Mouse (Mus musculus): ENCODE data around the gene Git2. TPM values are rescaled to one million over a fixed set of nuclear protein-coding genes. Genes with fewer than 3 reads are reported as not detected.

Git2 gene
- total RNA-seq, 2 experiments from 2014 or later: 42.7 to 43.7 TPM

GRCm38 (mm10) chr5:114773780-114774179, 1.5 kb downstream of the Git2 start:
- TF ChIP-seq CTCF (IDR thresholded peaks at IDR 0.05): no peak
- intact Hi-C loops (cut with DNase I): loop anchor here (1.0 to 2.0 kb wide), 2 partner anchors 31 to 66 kb away; partner anchors contain the start of gene Tchp
- Histone ChIP-seq H3K4me3 (peak overlapping the region; percentile 96), H3K27ac (peak overlapping the region; percentile 100)
- DNase-seq (ENCODE audit: extremely low spot score in 1 of 2, low spot score in 2 of 2): peak in 1 of 2 experiments; percentile 21

DNA sequence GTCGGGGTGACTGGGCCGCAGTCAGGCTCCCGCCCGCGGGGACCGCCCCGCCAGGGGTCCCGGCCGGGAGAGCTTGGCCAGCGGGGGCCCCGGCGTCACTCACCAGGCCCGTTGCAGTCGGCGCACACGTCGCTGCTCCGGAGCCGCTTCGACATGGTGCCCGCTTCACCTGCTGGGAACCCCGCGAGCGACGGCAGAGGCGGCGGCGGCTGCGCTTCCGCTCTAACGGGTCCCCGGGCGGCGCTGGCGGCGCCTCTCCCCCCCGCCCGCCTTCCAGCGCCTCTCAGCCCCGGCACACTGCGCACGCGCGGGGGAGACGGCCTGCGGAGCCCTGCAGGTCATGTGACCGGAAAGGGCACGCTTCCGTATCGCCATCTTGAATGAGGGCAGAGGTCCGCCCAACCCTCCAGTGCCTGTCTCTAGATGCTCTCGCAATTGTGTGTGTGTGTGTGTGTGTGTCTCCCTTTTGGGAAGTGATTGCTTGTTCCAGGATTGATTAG, 2.1 kb downstream of the Git2 start:
- TF ChIP-seq CTCF (IDR thresholded peaks at IDR 0.05): no peak
- Histone ChIP-seq H3K27ac (peak overlapping the region; percentile 100), H3K4me3 (peak overlapping the region; percentile 96)
- intact Hi-C loops (cut with DNase I): loop anchor here (1.0 kb wide), 1 partner anchor 66 kb away; the partner anchor contains the start of gene Tchp
- peak; percentile 96 for DNase-seq (ENCODE audit: extremely low spot score in 1 of 2, low spot score in 2 of 2)

- H3K27ac ChIP-seq: peak overlapping the region; percentile 92
- DNase-seq (ENCODE audit: extremely low spot score in 1 of 2, low spot score in 2 of 2): peak; percentile 41 to 57
- H3K4me3 ChIP-seq: peak overlapping the region; percentile 96
- TF ChIP-seq CTCF (IDR thresholded peaks at IDR 0.05): no peak
- intact Hi-C loops (cut with DNase I): loop anchor here (1.0 kb wide), 1 partner anchor 65 kb away; the partner anchor contains the start of gene Tchp
Measured at GRCm38 (mm10) chr5:114772456-114773203, 2.7 kb downstream of the Git2 start.

DNA sequence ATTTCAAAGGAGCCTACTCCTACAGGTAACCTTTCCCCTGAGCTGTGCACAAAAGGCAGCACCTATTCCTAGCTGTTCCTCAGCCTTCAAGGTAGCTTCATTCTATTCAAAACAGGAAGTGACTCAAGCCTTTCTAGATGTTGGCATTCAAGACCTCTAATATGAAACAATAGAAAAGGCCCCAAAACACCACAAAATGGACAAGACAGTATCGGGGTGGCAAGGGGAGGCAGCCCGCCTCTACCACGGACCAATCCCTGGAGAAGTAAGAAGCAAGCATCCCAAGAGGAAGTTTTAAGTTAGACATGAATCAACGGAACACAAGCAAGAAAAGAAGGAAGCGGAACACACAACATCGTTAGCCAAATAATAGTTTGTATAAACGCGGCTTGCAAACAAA, 3.5 kb downstream of the Git2 start:
- peak overlapping the region; percentile 3; the same call in 1 of the 2 replicates for H3K27ac ChIP-seq
- TF ChIP-seq CTCF (IDR thresholded peaks at IDR 0.05): no peak
- H3K4me3 ChIP-seq: peak overlapping the region; percentile 39; the same call in 1 of the 2 replicates
- DNase-seq (ENCODE audit: extremely low spot score in 1 of 2, low spot score in 2 of 2): no peak
- intact Hi-C loops (cut with DNase I): no loop called here

DNA sequence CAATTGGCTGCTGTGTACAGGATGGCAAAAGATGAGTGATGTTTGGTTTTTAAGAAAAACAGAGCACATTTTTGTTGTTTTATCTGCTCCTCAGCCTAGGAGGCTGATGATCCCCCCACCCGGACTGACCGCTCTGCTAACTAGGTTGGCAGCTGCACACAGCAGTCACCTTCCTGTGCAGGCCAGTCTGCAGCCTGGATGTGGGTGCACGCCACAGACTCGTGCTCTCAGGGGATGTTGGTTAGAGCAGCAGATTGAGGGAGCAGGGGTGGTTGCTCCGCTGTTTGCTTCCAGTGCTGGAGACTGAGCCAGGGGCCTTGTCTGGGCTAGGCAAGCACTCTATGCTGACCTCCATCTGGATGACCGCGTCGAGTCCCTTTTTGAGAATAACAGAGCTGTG, 5.5 kb downstream of the Git2 start:
- no peak overlapping the region for H3K27ac ChIP-seq
- no peak for TF ChIP-seq CTCF (IDR thresholded peaks at IDR 0.05)
- H3K4me3 ChIP-seq: no peak overlapping the region
- intact Hi-C loops (cut with DNase I): no loop called here
- no peak for DNase-seq (ENCODE audit: extremely low spot score in 1 of 2, low spot score in 2 of 2)

GRCm38 (mm10) chr5:114767185-114767584, 8.1 kb downstream of the Git2 start:
- intact Hi-C loops (cut with DNase I): no loop called here
- DNase-seq (ENCODE audit: extremely low spot score in 1 of 2, low spot score in 2 of 2): no peak
- H3K27ac ChIP-seq: no peak overlapping the region
- no peak for TF ChIP-seq CTCF (IDR thresholded peaks at IDR 0.05)
- no peak overlapping the region for H3K4me3 ChIP-seq

- TF ChIP-seq CTCF (IDR thresholded peaks at IDR 0.05): no peak
- no peak for DNase-seq (ENCODE audit: extremely low spot score in 1 of 2, low spot score in 2 of 2)
- no peak overlapping the region for H3K27ac ChIP-seq
- H3K4me3 ChIP-seq: no peak overlapping the region
- intact Hi-C loops (cut with DNase I): no loop called here
Measured at GRCm38 (mm10) chr5:114766686-114767085, 8.6 kb downstream of the Git2 start.

GRCm38 (mm10) chr5:114764812-114765735, 10.2 kb downstream of the Git2 start:
- no peak for DNase-seq (ENCODE audit: extremely low spot score in 1 of 2, low spot score in 2 of 2)
- TF ChIP-seq CTCF (IDR thresholded peaks at IDR 0.05): peak; percentile 39
- H3K27ac ChIP-seq: no peak overlapping the region
- H3K4me3 ChIP-seq: no peak overlapping the region
- intact Hi-C loops (cut with DNase I): no loop called here

DNA sequence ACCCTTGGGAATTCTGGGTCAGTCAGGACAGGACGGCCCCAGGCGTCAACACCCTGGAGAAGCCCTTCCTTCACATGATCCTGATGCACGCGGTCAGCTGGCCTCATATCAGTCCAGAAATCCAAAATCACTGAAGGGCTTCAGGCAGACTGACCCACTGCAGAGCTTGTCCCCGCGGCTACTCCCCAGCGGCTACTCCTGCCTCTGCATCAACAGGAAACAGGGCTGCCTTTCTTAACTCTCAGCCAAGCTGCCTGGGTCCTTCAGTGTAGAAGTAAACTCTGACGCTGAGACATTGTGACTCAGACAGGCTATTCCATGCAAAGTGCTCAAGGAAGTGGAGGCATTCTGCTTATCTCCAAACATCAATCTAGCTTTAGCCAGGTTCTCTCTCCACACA, 13.3 kb downstream of the Git2 start:
- no peak for TF ChIP-seq CTCF (IDR thresholded peaks at IDR 0.05)
- H3K27ac ChIP-seq: no peak overlapping the region
- no peak overlapping the region for H3K4me3 ChIP-seq
- no peak for DNase-seq (ENCODE audit: extremely low spot score in 1 of 2, low spot score in 2 of 2)
- intact Hi-C loops (cut with DNase I): no loop called here

DNA sequence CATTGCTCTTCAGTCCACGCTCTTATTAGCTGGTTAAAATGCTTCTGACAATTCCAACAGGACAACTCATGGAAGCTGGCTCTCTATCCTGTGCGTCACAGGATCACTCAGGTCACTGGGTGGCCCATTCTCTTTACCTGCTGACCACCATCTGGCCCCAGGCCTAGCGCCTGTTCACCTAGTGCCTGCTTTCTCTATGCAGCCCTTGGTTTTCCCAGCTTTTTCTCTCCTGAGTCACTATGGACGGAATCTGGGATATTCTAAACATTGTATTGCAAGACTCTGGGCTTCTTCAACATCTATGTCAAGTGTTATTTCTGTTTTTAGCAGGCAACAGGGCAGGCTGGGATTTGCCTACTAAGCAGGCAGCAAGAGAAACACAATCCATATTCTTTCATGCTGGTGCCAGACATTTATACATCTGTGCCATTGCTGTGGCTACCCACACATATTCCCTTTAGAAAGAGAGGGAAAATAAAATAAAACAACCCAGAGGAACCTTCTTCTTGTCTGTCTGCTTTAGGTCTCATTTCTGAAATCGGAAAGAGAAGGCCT, 15.7 kb downstream of the Git2 start:
- no peak overlapping the region for H3K4me3 ChIP-seq
- no peak for DNase-seq (ENCODE audit: extremely low spot score in 1 of 2, low spot score in 2 of 2)
- TF ChIP-seq CTCF (IDR thresholded peaks at IDR 0.05): no peak
- H3K27ac ChIP-seq: 0 out of 2 replicates have a peak overlapping the region, but pooled peaks have one; percentile 28
- intact Hi-C loops (cut with DNase I): no loop called here

DNA sequence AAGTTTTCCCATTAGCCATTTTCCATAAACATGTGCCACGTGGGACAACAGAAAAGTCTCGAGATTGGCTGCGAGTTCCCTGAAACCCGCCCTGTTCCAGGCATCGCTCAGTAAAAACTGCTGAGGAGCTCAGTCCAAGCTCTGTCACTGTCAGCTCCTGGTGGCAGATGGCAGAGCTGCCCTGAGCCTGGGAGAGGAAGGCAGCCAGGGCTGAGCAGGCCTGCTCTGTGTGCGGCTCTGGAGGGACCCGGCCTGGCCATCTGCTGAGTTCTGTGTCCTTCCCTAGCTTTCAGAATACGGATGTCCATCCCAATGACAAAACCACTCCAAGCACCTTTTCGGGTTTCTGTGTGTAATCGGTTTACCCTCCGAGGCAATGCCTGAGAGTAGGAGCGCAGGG, 21.9 kb downstream of the Git2 start:
- Histone ChIP-seq H3K4me3 (no peak overlapping the region), H3K27ac (no peak overlapping the region)
- no peak; the same call in 1 of the 2 replicates for TF ChIP-seq CTCF (IDR thresholded peaks at IDR 0.05)
- no peak for DNase-seq (ENCODE audit: extremely low spot score in 1 of 2, low spot score in 2 of 2)
- intact Hi-C loops (cut with DNase I): no loop called here

Data from left cerebral cortex, adult 2 months (tissue).